Mouse (Mus musculus) liver, postnatal 0 days (tissue): ENCODE measurements at regions not wholly inside any gene's neighbourhood (a gene's known extent, or its start where the extent isn't known, plus 50 kb on each side); places are given as distances from the start of the nearest gene placed in this dataset.

ENCODE experiments used
- CTCF ChIP-seq: sonication (generic); IDR thresholded peaks from 2 replicates; pipeline ENCODE4 v1.5.1; 2016; ENCODE audit warnings: antibody characterized with exemption, low read depth
- EP300 ChIP-seq: IDR thresholded peaks from 2 replicates; pipeline ENCODE4 v1.6.1; 2016; ENCODE audit warnings: antibody characterized with exemption, low read depth, mild to moderate bottlenecking

GRCm38 (mm10) chr9:83277791-83278190 lies 131.3 kb upstream of the Hmgn3 start:
- TF ChIP-seq CTCF (no peak), EP300 (no peak)
